Mouse (Mus musculus): Measurements from ENCODE around the gene Fancc.

The Fancc gene

DNA sequence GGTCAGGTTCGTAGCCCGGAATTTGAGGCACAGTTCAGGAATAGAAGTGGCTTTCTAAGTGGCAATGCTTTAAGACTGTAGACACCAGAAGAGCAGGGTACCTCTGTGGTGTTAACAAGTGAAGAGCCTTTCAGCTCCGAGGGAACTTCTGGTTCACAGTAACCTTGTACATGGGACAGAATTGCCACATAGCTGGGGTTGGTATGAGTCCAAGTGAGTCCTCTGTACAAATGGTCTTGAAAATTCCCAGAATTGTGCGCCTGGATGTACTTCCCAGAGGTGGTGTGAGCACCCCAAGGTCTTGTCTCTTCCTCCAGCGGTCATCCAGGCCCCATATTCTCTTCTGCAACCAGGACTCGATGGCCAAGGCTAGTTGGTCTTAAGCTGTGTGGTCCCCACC, 206.1 kb downstream of the Fancc start:
- no peak for DNase-seq (ENCODE audit: low spot score)

DNA sequence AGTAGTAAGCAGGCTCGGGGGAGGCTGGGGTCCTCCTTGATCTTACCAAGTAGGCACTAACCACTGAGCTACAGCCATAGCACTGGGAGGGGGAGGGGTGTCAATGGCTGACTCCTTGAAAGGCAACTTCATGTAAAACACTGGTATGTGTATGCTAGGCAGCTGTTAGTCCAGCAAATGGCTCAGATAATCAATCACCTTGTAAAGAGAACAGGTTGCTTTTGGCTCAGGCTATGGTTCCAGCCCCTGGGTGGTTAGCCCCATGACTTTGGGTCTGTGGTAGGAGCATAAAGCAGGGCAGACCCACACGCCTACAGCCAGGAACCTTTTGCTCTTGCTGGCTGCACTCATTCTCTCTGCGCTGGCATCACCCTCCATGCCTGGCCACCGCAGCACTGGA, 207.0 kb downstream of the Fancc start:
- DNase-seq (ENCODE audit: low spot score): no peak

DNA sequence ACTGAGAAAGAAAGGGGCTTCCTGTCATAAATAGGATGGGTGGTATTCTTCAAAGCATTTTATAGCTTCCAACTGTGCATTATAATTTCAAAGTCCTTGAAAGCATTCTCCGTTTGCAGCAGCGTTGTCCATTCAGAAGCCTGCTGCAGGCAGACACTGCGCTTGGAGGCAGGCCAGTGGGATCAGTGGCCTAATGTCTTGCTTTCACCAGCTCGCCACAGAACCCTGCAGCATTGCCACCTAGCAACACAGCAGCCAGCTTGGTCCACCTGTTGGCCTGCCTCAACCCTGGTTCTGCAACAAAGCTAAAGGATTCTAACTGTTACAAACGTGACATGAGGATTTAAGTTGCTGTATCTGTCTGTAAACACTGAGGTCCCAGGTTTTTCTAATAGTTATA, 207.4 kb downstream of the Fancc start:
- DNase-seq (ENCODE audit: low spot score): no peak

DNA sequence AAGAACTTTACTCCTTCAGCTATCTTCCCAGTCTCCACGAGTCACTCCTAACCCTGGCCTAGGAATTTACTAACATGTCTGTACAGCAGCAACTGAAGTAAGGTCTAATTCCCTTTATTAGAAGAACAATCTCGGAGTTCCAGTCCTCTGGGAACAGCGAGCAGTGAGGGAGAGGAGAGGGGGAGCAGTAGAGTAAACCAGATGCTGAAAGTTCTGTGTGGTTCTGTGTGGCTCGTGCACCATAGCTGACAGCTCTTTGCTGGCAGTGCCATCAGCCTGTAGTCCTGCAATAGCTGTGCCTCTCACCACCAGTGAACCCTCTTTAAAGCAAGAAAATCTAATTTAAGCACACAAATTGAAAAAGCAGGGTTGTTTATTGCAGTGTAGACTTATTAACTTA, 207.9 kb downstream of the Fancc start:
- no peak for DNase-seq (ENCODE audit: low spot score)

DNA sequence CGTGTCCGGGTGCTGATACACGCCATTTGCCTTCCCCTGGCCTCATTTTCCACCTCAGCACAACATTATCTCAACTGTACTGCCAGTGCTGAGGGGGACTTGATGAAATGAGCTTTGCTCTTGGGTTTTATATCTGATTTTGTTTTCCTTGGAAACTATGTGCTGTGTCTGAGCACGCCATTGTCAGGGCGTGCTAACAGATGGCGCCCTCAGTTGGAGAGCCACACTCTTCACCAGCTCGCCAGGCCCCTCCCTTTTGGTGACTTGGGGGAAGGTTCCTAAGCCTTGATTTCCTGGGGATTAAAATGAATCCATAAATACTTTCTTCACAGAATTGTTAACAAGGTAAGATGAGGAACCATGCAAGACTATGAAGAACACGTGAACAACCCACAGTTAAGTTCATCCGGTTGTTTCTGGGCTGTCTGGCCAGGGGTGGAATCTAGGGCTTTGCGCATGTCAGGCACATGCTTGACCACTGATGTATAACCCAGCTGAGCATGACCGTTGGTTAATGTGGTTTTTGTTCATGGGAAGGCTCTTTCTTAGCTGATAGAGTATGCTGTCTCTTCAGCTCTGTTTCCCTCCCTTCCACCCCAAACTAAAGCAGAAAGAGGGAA, 210.5 kb downstream of the Fancc start:
- DNase-seq (ENCODE audit: low spot score): no peak

DNA sequence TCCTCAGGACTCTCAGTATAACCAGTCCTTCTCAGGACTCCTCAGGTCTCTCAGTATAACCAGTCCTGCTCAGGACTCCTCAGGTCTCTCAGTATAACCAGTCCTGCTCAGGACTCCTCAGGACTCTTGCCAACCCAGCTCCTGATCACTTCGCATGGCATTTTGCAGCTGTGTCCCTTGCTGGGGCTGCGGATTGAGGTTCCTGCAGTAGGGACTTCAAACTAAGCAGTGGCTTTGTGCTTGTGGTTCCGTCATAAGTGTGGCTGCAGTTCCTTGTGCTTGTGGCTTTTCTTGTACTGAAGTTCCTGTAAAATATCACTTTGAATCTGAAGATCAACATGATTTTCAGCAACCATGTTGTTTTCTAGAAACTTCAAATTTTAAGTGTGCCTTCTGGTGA, 212.3 kb downstream of the Fancc start:
- DNase-seq (ENCODE audit: low spot score): no peak

DNA sequence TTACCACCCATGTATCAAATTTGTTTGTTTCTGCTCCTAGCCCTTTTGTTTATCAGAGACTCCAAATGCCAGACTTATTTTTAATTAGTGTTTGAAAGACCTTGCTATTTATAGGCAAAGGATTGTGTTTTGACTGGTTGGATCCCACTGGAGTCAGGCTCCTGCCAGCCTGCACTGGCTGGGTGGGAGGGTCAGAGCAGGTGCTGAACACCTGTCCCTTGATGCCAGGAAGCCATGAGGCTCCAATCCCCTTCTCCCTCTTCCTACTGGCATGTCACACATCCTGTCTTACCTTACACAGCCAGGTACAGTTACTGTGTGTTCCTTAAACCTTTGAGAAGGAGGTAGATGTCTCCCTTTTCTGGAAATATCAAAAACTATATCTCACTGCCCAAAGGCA, 213.8 kb downstream of the Fancc start:
- DNase-seq (ENCODE audit: low spot score): no peak

DNA sequence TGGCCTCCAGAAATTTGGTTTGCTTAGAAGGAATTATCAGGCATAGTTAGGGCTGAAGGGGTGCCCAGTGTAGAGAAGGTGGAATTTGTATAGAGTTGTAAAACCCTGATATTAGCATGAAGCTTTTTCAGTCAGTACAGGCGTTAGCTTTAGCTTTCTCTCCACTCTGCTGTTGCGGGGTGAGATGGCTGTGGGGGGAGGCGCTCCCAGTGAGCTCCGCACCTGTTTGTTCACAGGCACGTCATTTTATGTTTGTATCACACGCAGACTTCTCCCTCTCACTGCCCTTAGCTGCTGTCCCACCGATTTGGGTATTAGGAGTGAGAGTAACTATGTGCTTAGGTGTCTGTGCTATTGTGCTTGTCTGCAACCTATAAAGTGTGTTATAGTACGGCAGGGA, 215.9 kb downstream of the Fancc start:
- DNase-seq (ENCODE audit: low spot score): no peak

DNA sequence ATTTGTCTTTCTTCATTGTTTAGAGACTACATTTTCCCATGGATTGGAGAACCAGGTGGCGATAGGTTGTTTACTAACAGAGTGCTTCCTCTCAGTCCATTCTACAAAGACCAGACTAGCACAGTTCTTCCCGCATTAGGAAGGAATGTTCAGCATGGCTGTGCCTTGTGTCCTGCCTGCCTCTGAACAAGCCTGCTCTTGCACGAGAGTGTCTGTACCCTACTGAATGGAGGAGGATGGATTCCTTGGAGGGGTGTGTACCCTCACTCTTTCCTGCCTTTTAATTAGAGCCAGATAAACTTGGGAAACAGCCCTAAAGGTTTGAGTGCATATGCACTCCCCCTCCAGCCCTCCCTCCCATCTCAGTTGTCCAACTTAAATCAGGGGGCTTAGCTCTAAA, 216.7 kb downstream of the Fancc start:
- no peak for DNase-seq (ENCODE audit: low spot score)

DNA sequence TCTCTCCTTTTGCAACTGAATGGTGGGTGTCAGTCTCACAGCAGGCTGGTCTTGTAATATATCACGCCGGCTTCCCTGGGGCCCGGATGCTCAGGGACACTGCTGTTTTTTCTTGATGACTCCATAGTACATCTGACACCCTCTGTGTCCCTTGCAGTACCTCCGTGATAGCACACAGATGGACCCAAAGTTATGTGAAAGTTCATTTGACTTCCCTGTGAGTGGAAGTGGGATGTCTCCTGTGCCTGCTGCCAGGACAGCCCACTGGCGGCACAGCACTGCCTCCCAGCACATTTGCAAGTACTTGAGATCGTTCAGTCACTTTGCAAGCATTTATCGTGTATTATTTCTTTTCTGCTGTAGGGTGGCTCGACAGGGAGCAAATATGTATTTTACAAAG, 217.3 kb downstream of the Fancc start:
- DNase-seq (ENCODE audit: low spot score): no peak

DNA sequence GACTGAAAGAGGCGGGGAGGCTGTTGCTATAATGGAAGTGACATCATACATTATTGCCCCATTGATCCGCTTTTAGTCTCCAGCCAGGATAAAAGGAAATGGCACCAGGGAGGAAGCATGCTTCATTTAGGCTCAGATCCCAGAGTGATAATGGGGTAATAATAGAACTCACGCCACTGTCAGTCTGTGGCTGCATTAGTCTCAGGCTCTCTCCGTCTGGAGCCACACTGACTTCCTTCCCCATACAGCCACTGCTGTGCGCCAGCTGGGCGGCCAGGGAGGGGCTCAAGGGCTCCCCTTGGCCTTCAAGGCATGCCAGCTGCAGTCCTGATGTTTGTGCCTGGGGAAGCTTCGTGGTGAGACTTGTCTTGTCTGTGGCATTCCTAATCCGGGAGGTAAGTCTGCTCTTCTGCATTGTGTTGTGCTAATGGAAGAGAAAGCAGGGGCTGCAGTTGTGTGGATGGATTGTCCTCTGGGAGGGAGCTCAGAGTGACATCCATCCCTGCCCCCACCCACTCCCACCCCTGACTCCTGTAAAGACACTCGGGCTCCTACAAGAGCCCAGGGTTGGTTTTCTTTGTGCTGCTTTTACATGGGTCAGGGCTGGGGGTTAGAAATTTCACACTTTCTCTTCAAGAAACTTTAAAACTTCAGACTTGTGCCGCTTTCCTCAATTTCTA, 218.1 kb downstream of the Fancc start:
- DNase-seq (ENCODE audit: low spot score): peak; percentile 75

DNA sequence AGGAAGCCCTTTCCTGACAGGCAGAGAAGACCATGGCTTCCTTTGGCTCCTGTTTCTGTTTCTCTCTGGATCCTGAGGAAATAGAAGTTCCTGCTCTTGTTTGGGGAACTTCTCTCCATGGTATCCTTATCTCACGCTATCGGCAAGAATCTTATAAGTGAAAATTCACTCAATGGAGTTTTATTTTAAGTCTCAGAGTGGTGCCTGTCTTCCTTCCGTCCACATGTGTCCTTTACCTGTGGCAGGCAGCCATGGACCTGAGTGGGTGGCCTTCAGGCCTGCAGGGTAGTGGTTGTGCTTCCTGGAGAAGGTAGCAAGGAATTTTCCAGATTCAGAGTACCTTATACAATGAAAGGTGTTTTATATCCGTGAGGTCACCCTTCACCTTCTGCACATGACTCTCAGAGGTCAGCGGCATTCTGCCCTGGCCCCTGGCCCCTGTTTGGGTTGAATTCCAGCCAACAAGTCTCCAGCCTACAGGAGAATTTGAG, 218.9 kb downstream of the Fancc start:
- no peak for DNase-seq (ENCODE audit: low spot score)

DNA sequence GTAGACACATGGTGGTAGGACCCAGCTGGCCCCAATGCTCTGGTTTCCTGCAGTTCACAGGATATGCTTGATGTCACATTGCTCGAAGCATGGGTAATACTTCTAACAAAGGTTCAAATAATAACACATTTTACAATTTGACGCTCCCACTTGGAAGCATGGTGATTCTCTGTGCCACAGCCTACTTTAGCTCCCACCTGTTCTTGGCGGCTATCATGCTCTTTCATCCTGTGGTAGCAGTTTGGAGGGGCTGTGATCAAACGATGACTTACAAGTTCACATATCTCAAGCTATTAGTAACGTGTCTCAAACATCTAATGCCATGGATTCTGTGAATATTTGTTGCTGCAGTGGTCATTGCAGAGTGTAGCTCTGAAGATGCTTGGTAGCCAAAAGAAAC, 219.8 kb downstream of the Fancc start:
- DNase-seq (ENCODE audit: low spot score): no peak

DNA sequence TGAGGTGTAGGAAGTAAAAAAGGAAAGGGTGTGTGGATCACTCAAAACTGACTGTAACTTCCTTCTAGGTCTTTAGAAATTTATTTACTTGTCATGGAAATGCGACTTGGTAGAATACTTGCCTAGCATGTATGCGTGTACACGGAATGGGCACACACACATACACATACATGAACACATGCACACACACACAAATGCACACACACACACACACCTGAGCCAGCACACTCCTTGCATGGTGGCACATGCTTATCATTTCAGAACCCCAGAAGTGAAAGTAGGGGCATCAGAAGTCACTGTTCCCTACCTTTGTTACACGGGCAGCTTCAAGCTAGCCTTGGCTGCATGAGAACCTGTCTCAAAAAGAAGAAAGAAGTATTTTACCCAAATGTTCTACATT, 220.7 kb downstream of the Fancc start:
- no peak for DNase-seq (ENCODE audit: low spot score)

DNA sequence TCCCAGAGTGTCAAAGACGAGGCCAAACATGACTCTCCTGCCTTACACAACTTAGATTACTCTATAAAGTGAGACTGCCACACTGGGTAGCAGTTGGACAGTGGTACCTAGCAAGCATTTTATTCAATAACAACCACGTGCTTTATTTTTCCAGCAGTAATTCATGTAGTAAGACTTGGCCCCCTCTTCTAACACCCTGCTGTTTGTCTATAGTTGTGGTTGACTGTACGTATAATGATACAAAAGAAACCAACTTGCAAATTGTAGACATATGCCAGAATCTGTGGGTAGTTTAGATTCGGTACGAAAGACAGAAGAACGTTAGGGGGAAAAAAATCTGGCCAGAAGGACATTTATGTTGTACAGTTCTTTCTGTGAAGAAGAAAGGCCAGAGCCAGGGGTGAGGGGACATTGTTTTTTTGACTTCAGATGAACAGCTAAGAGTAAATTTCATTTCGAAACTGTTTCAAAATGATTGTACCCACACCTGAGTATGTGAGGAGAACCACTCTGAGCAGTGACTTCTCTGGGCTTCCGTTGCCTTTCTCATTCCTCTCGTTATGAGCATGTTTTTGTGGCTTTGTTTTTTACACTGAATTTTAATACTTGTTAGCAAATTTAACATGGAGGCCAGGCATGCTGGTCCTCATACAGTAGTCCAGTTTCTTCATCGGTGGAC, 222.5 kb downstream of the Fancc start:
- no peak for DNase-seq (ENCODE audit: low spot score)

DNA sequence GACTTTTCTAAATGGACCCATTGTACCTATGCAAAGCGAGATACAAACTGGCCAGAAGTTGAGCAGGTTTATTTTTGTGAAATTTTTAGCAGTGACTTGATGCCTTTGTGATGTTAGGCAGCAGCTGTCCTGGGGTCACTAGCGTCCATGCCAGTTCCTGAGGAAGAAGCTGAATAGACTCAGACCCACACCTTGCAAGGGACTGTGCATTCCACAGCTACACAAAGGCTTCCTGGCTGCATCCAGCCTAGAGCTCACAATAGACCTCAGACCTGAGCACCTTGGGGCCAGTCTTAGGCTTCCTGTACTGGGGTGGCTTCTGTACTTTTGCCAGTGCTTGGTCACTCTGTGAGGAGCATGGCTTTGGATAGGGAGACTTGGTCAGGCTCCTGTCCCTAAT, 223.2 kb downstream of the Fancc start:
- DNase-seq (ENCODE audit: low spot score): no peak

DNA sequence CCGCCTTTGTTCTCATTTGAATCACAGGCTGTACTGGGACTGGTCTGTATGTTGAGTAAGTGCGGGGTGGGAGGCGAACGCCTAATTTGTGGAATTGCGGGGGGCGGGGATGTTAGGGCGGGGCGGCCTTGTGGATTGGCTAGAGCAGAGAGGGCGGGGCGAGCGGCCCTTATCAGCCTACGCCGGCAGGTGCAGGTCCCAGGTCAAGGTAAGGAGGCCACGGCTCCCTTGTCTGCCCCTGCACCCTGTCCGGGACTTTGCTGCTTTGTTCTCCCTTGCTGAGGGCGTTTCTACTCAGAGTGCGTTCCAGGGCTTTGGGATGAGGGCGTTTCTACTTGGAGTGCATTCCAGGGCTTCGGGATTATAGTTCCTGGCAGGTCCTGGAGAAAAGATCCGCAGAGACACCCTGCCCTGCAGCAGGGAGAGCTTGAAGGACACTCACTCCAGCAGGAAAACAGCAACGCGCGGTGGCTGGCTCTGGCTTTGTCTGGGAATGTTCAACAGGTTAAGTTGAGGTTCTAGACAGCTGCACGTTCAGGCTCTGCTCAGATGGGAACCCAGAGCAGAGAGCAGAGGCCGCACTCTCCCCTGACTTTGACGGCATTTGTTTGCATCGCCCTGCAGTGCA, 224.4 kb downstream of the Fancc start:
- DNase-seq (ENCODE audit: low spot score): peak; percentile 72

DNA sequence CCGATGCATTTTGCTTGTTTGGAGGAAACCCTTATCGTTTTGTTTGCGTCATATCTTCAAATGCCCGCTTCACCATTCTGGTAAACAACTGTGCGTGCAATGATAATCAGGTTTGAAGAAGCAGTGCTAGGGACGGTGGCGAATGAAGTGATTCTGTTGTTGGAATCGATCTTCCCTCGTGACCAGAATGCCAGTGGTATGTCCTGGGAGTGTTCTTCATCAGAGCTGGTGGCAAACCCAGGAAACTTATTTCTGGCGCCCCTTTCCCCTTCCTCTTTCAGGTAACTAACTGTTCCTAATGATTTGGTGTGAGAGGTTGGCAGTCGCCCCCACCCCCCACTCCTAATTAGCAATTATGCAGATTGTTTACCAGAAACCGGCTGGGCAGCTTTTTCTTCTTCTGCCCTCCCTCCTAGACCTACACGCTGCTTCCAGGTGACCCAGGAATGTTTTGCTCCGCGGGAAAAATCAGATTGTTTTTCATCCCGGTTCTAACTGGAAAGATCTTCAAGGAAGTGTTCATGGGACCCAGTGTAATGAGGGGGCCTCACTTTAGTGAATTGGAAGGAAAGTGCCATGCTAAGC, 225.0 kb downstream of the Fancc start:
- DNase-seq (ENCODE audit: low spot score): no peak

DNA sequence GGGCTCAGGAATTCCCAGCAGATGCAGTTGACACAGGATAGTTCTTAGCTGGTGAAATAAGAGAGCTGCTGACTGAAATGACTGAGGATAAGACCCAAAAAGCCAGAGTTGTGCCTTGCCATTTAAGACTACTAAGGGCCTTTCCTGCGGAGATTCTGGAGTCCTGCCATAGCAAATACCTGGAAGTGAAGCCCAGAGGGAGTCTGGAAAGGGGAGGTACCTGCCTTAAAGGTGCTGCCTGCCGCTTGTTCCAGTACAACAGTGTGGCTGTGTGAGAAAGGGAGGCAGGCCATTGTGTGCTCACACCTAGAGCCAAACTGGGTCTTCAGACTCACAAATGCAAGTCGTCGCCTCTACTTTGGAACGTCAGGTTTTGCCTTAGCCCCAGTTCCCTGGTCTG, 226.9 kb downstream of the Fancc start:
- no peak for DNase-seq (ENCODE audit: low spot score)

DNA sequence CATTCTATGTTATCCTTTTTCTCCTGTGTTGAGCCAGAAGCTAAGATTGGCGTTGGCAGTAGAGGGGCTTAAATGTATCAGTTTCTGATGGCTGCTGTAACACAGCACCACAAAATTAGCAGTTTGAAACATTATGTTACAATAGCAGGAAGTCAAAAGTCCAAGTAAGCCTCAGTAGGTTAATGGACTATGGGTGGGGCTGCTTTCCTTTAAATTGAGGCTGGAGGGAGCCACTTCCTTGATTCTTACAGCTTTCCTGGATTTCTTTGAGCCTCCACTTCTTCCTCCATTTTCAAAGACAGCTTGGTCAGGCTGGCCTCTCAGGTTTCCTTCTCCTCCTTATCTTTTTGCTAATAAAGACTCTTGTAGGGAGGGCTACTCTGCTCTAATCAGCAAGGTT, 228.3 kb downstream of the Fancc start:
- no peak for DNase-seq (ENCODE audit: low spot score)

DNA sequence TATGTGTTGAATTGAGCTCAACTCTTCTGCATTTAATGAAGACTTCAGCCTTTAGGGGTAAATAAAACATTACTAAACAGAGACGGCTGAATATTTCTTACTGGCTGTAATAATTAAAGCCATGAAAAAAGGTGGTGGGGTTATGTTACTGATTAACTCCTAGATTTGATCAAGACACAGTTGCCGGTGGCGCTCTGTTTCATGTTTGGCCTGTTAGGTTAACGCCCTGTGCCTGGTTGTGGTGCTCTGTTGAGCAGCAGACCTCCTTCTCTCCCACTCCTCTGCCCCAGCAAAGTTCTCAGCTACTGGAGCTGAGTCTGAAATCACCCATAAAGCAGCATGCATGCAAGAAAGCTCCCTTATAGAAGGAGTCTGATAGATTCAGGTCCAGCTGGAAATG, 228.7 kb downstream of the Fancc start:
- no peak for DNase-seq (ENCODE audit: low spot score)

DNA sequence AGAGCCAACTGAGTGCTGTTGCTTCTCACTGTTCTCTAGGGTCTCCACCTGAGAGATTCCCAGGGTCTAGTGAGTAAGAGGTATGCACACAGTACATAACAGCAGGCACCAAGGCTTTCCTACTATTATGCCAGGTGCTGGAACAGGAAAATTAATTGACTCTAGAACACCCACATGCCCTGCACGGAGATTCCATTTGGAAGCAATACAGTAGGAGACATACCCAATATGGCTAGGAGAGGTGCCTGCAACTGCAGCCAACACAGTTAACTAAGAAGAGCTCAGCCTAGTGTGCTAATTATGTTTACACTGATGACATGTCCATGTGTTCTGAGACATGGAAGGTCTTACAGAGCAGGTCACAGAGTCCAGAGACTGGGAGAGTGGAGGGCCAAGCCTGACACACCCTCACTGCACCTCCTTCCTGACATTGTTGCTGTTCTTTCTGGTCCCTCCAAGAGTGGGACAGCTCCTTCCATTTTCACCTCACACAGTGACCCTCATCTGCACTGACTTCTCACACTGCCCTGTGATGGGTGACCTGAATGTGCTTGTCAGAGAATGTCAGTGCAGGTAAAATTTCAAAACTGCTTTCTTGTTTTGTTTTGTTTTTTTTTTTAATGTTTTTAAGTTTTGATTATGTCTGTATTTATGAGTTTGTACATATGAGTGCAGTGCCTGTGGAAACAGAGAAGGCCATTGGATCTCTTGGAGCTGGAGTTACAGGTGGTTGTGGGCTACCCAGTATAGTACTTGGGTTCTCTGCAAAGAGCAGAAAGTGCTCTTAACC, 234.7 kb downstream of the Fancc start:
- no peak for DNase-seq (ENCODE audit: low spot score)
